Mouse (Mus musculus): ENCODE data around the gene Ccdc106. TPM values are rescaled to one million over a fixed set of nuclear protein-coding genes. Genes with fewer than 3 reads are reported as not detected.
A peak's percentile ranks its signal among the peaks of the same experiment; 100 is the strongest.

Gene Ccdc106
- total and polyA plus RNA-seq, 2 experiments from 2014 or later = 0.85 to 2.8 TPM

GRCm38 (mm10) chr7:5108272-5108671, 87.9 kb downstream of the Ccdc106 start:
- no peaks in the 10 kb centered on the region for H3K36me3 ChIP-seq (replicated peaks; ENCODE audit: control insufficient read depth, insufficient read depth, low read length)
- ATAC-seq (ENCODE audit: insufficient read depth, low read depth) (peak; percentile 71), DNase-seq (ENCODE audit: low spot score) (peak; percentile 17)
- no peak for TF ChIP-seq EP300 (IDR thresholded peaks at IDR 0.05; ENCODE audit: low read depth)
- no peak for TF ChIP-seq CTCF (IDR thresholded peaks at IDR 0.05; ENCODE audit: low read depth)
- 0 out of 2 replicates have a peak overlapping the region, but pooled peaks have one; percentile 11 for H3K27ac ChIP-seq (ENCODE audit: low read depth)
- 42% methylated on average over 4 of the region's 4 CpGs for WGBS
- no peaks in the 10 kb centered on the region for H3K4me1 ChIP-seq (ENCODE audit: control insufficient read depth, insufficient read depth)
- H3K4me3 ChIP-seq (ENCODE audit: low read depth, low read length) = no peak overlapping the region
- no peaks in the 10 kb centered on the region for H3K9me3 ChIP-seq (replicated peaks; ENCODE audit: control insufficient read depth, low read length)
- H3K27me3 ChIP-seq (ENCODE audit: control insufficient read depth, insufficient read depth, low read length) = no peaks in the 10 kb centered on the region
- H3K4me2 ChIP-seq (ENCODE audit: low read depth, low read length) = no peak overlapping the region
- no peak overlapping the region for H3K9ac ChIP-seq (replicated peaks; ENCODE audit: low read depth, low read length)

GRCm38 (mm10) chr7:5109301-5109700, 88.9 kb downstream of the Ccdc106 start:
- 78% methylated on average over 8 of the region's 8 CpGs for WGBS
- no peak for DNase-seq (ENCODE audit: low spot score)
- H3K4me2 ChIP-seq (ENCODE audit: low read depth, low read length) = no peak overlapping the region
- ATAC-seq (ENCODE audit: insufficient read depth, low read depth) = no peak
- H3K27ac ChIP-seq (ENCODE audit: low read depth) = no peak overlapping the region
- no peaks in the 10 kb centered on the region for H3K27me3 ChIP-seq (ENCODE audit: control insufficient read depth, insufficient read depth, low read length)
- H3K36me3 ChIP-seq (replicated peaks; ENCODE audit: control insufficient read depth, insufficient read depth, low read length) = no peaks in the 10 kb centered on the region
- TF ChIP-seq CTCF (IDR thresholded peaks at IDR 0.05; ENCODE audit: low read depth) (no peak), EP300 (IDR thresholded peaks at IDR 0.05; ENCODE audit: low read depth) (no peak)
- H3K4me1 ChIP-seq (ENCODE audit: control insufficient read depth, insufficient read depth) = no peaks in the 10 kb centered on the region
- no peak overlapping the region for H3K9ac ChIP-seq (replicated peaks; ENCODE audit: low read depth, low read length)
- H3K4me3 ChIP-seq (ENCODE audit: low read depth, low read length) = no peak overlapping the region
- H3K9me3 ChIP-seq (replicated peaks; ENCODE audit: control insufficient read depth, low read length) = no peaks in the 10 kb centered on the region

Other genes starting within 250 kb of the Ccdc106 start
- not detected in 2 replicates for gene Fam71e2, start 249.3 kb upstream of the Ccdc106 start, total RNA-seq (2014; rRNA removed; ENCODE audit: low replicate concordance)
- not detected in 2 replicates for gene Fam71e2, start 249.3 kb upstream of the Ccdc106 start, polyA plus RNA-seq (2015; fragmentation: Nextera tagmentation; extraction: Ambion mirVana)
- not detected in 2 replicates for gene Il11, start 237.7 kb upstream of the Ccdc106 start, total RNA-seq (2014; rRNA removed; ENCODE audit: low replicate concordance)
- gene Il11, start 237.7 kb upstream of the Ccdc106 start, polyA plus RNA-seq (2015; fragmentation: Nextera tagmentation; extraction: Ambion mirVana) = not detected in 2 replicates
- gene Tmem190, start 237.6 kb upstream of the Ccdc106 start, total RNA-seq (2014; rRNA removed; ENCODE audit: low replicate concordance) = not detected in 2 replicates
- not detected in 2 replicates for gene Tmem190, start 237.6 kb upstream of the Ccdc106 start, polyA plus RNA-seq (2015; fragmentation: Nextera tagmentation; extraction: Ambion mirVana)
- gene Tmem238, start 230.9 kb upstream of the Ccdc106 start, total RNA-seq (2014; rRNA removed; ENCODE audit: low replicate concordance) = 2.2 and 21.0 TPM in 2 replicates
- 8.0 and 8.6 TPM in 2 replicates for gene Tmem238, start 230.9 kb upstream of the Ccdc106 start, polyA plus RNA-seq (2015; fragmentation: Nextera tagmentation; extraction: Ambion mirVana)
- 141 and 173 TPM in 2 replicates for gene Rpl28, start 227.7 kb upstream of the Ccdc106 start, total RNA-seq (2014; rRNA removed; ENCODE audit: low replicate concordance)
- 259 and 269 TPM in 2 replicates for gene Rpl28, start 227.7 kb upstream of the Ccdc106 start, polyA plus RNA-seq (2015; fragmentation: Nextera tagmentation; extraction: Ambion mirVana)
- 440 and 486 TPM in 2 replicates for gene Ube2s, start 208.0 kb upstream of the Ccdc106 start, total RNA-seq (2014; rRNA removed; ENCODE audit: low replicate concordance)
- 156 and 174 TPM in 2 replicates for gene Ube2s, start 208.0 kb upstream of the Ccdc106 start, polyA plus RNA-seq (2015; fragmentation: Nextera tagmentation; extraction: Ambion mirVana)
- 0.23 TPM in 1 of 2 replicates, not detected in the other for gene Shisa7, start 175.9 kb upstream of the Ccdc106 start, total RNA-seq (2014; rRNA removed; ENCODE audit: low replicate concordance)
- not detected in 2 replicates for gene Shisa7, start 175.9 kb upstream of the Ccdc106 start, polyA plus RNA-seq (2015; fragmentation: Nextera tagmentation; extraction: Ambion mirVana)
- 1.4 and 20.0 TPM in 2 replicates for gene Isoc2b, start 150.3 kb upstream of the Ccdc106 start, total RNA-seq (2014; rRNA removed; ENCODE audit: low replicate concordance)
- 4.5 and 6.5 TPM in 2 replicates for gene Isoc2b, start 150.3 kb upstream of the Ccdc106 start, polyA plus RNA-seq (2015; fragmentation: Nextera tagmentation; extraction: Ambion mirVana)
- 15.2 and 25.6 TPM in 2 replicates for gene Isoc2a, start 143.4 kb upstream of the Ccdc106 start, total RNA-seq (2014; rRNA removed; ENCODE audit: low replicate concordance)
- gene Isoc2a, start 143.4 kb upstream of the Ccdc106 start, polyA plus RNA-seq (2015; fragmentation: Nextera tagmentation; extraction: Ambion mirVana) = 1.4 and 1.6 TPM in 2 replicates
- 0.88 TPM in 1 of 2 replicates, not detected in the other for gene Gm36210, start 114.0 kb upstream of the Ccdc106 start, total RNA-seq (2014; rRNA removed; ENCODE audit: low replicate concordance)
- gene Gm36210, start 114.0 kb upstream of the Ccdc106 start, polyA plus RNA-seq (2015; fragmentation: Nextera tagmentation; extraction: Ambion mirVana) = 0.08 and 0.12 TPM in 2 replicates
- gene Zfp628, start 105.3 kb upstream of the Ccdc106 start, total RNA-seq (2014; rRNA removed; ENCODE audit: low replicate concordance) = 8.9 and 13.1 TPM in 2 replicates
- 1.7 and 1.9 TPM in 2 replicates for gene Zfp628, start 105.3 kb upstream of the Ccdc106 start, polyA plus RNA-seq (2015; fragmentation: Nextera tagmentation; extraction: Ambion mirVana)
- 2.0 and 4.2 TPM in 2 replicates for gene Nat14, start 98.5 kb upstream of the Ccdc106 start, total RNA-seq (2014; rRNA removed; ENCODE audit: low replicate concordance)
- gene Nat14, start 98.5 kb upstream of the Ccdc106 start, polyA plus RNA-seq (2015; fragmentation: Nextera tagmentation; extraction: Ambion mirVana) = 2.8 and 3.6 TPM in 2 replicates
- 3.5 and 5.0 TPM in 2 replicates for gene Ssc5d, start 94.8 kb upstream of the Ccdc106 start, total RNA-seq (2014; rRNA removed; ENCODE audit: low replicate concordance)
- 1.1 and 1.2 TPM in 2 replicates for gene Ssc5d, start 94.8 kb upstream of the Ccdc106 start, polyA plus RNA-seq (2015; fragmentation: Nextera tagmentation; extraction: Ambion mirVana)
- 16.4 and 19.9 TPM in 2 replicates for gene Sbk2, start 56.1 kb upstream of the Ccdc106 start, total RNA-seq (2014; rRNA removed; ENCODE audit: low replicate concordance)
- 22.0 and 24.3 TPM in 2 replicates for gene Sbk2, start 56.1 kb upstream of the Ccdc106 start, polyA plus RNA-seq (2015; fragmentation: Nextera tagmentation; extraction: Ambion mirVana)
- gene Sbk3, start 49.4 kb upstream of the Ccdc106 start, total RNA-seq (2014; rRNA removed; ENCODE audit: low replicate concordance) = 3.2 and 3.9 TPM in 2 replicates
- gene Sbk3, start 49.4 kb upstream of the Ccdc106 start, polyA plus RNA-seq (2015; fragmentation: Nextera tagmentation; extraction: Ambion mirVana) = 2.7 and 4.1 TPM in 2 replicates
- gene Zfp579, start 24.4 kb upstream of the Ccdc106 start, total RNA-seq (2014; rRNA removed; ENCODE audit: low replicate concordance) = 8.3 and 15.0 TPM in 2 replicates
- 25.4 and 30.6 TPM in 2 replicates for gene Zfp579, start 24.4 kb upstream of the Ccdc106 start, polyA plus RNA-seq (2015; fragmentation: Nextera tagmentation; extraction: Ambion mirVana)
- 11.0 and 15.6 TPM in 2 replicates for gene Zfp524, start 6.1 kb upstream of the Ccdc106 start, total RNA-seq (2014; rRNA removed; ENCODE audit: low replicate concordance)
- gene Zfp524, start 6.1 kb upstream of the Ccdc106 start, polyA plus RNA-seq (2015; fragmentation: Nextera tagmentation; extraction: Ambion mirVana) = 12.5 and 15.1 TPM in 2 replicates
- gene Fiz1, start 5.9 kb upstream of the Ccdc106 start, total RNA-seq (2014; rRNA removed; ENCODE audit: low replicate concordance) = 37.2 and 56.9 TPM in 2 replicates
- 14.4 and 14.7 TPM in 2 replicates for gene Fiz1, start 5.9 kb upstream of the Ccdc106 start, polyA plus RNA-seq (2015; fragmentation: Nextera tagmentation; extraction: Ambion mirVana)
- not detected in 2 replicates for gene Gm44973, start 5.1 kb upstream of the Ccdc106 start, total RNA-seq (2014; rRNA removed; ENCODE audit: low replicate concordance)
- 0.75 and 1.1 TPM in 2 replicates for gene Gm44973, start 5.1 kb upstream of the Ccdc106 start, polyA plus RNA-seq (2015; fragmentation: Nextera tagmentation; extraction: Ambion mirVana)
- gene Zfp865, start 177 bp upstream of the Ccdc106 start, total RNA-seq (2014; rRNA removed; ENCODE audit: low replicate concordance) = 17.6 and 24.9 TPM in 2 replicates
- gene Zfp865, start 177 bp upstream of the Ccdc106 start, polyA plus RNA-seq (2015; fragmentation: Nextera tagmentation; extraction: Ambion mirVana) = 1.8 and 2.0 TPM in 2 replicates
- gene 4632433K11Rik, start 13.6 kb downstream of the Ccdc106 start, total RNA-seq (2014; rRNA removed; ENCODE audit: low replicate concordance) = 0.99 TPM in 1 of 2 replicates, not detected in the other
- not detected in 2 replicates for gene 4632433K11Rik, start 13.6 kb downstream of the Ccdc106 start, polyA plus RNA-seq (2015; fragmentation: Nextera tagmentation; extraction: Ambion mirVana)
- 7.2 and 8.3 TPM in 2 replicates for gene Zfp784, start 17.9 kb downstream of the Ccdc106 start, total RNA-seq (2014; rRNA removed; ENCODE audit: low replicate concordance)
- gene Zfp784, start 17.9 kb downstream of the Ccdc106 start, polyA plus RNA-seq (2015; fragmentation: Nextera tagmentation; extraction: Ambion mirVana) = 8.0 and 8.2 TPM in 2 replicates
- 15.0 TPM in 1 of 2 replicates, not detected in the other for gene Zfp580, start 31.0 kb downstream of the Ccdc106 start, total RNA-seq (2014; rRNA removed; ENCODE audit: low replicate concordance)
- gene Zfp580, start 31.0 kb downstream of the Ccdc106 start, polyA plus RNA-seq (2015; fragmentation: Nextera tagmentation; extraction: Ambion mirVana) = 14.7 and 16.6 TPM in 2 replicates
- gene U2af2, start 41.6 kb downstream of the Ccdc106 start, total RNA-seq (2014; rRNA removed; ENCODE audit: low replicate concordance) = 95.2 and 99.1 TPM in 2 replicates
- gene U2af2, start 41.6 kb downstream of the Ccdc106 start, polyA plus RNA-seq (2015; fragmentation: Nextera tagmentation; extraction: Ambion mirVana) = 38.0 and 39.3 TPM in 2 replicates
- gene Epn1, start 59.7 kb downstream of the Ccdc106 start, total RNA-seq (2014; rRNA removed; ENCODE audit: low replicate concordance) = 208 and 236 TPM in 2 replicates
- 53.0 and 56.4 TPM in 2 replicates for gene Epn1, start 59.7 kb downstream of the Ccdc106 start, polyA plus RNA-seq (2015; fragmentation: Nextera tagmentation; extraction: Ambion mirVana)
- gene Rfpl4, start 96.4 kb downstream of the Ccdc106 start, total RNA-seq (2014; rRNA removed; ENCODE audit: low replicate concordance) = not detected in 2 replicates
- not detected in 2 replicates for gene Rfpl4, start 96.4 kb downstream of the Ccdc106 start, polyA plus RNA-seq (2015; fragmentation: Nextera tagmentation; extraction: Ambion mirVana)
- 0.35 and 1.1 TPM in 2 replicates for gene Rasl2-9, start 105.4 kb downstream of the Ccdc106 start, total RNA-seq (2014; rRNA removed; ENCODE audit: low replicate concordance)
- 4.4 and 6.5 TPM in 2 replicates for gene Rasl2-9, start 105.4 kb downstream of the Ccdc106 start, polyA plus RNA-seq (2015; fragmentation: Nextera tagmentation; extraction: Ambion mirVana)
- gene Vmn1r55, start 129.1 kb downstream of the Ccdc106 start, total RNA-seq (2014; rRNA removed; ENCODE audit: low replicate concordance) = not detected in 2 replicates
- not detected in 2 replicates for gene Vmn1r55, start 129.1 kb downstream of the Ccdc106 start, polyA plus RNA-seq (2015; fragmentation: Nextera tagmentation; extraction: Ambion mirVana)
- gene Vmn1r56, start 176.2 kb downstream of the Ccdc106 start, total RNA-seq (2014; rRNA removed; ENCODE audit: low replicate concordance) = not detected in 2 replicates
- not detected in 2 replicates for gene Vmn1r56, start 176.2 kb downstream of the Ccdc106 start, polyA plus RNA-seq (2015; fragmentation: Nextera tagmentation; extraction: Ambion mirVana)
- gene Vmn1r57, start 197.9 kb downstream of the Ccdc106 start, total RNA-seq (2014; rRNA removed; ENCODE audit: low replicate concordance) = not detected in 2 replicates
- gene Vmn1r57, start 197.9 kb downstream of the Ccdc106 start, polyA plus RNA-seq (2015; fragmentation: Nextera tagmentation; extraction: Ambion mirVana) = not detected in 2 replicates

Data from heart, postnatal 0 days (tissue).